Mouse (Mus musculus) kidney, adult 2 months (tissue): ENCODE measurements around the gene Gm42674.

ENCODE experiments used
- CTCF ChIP-seq: fragments of 200-500 bp; conservative IDR thresholded peaks from 2 replicates; pipeline ENCODE4 v1.5.1; 2011; ENCODE audit warnings: low read depth, mild to moderate bottlenecking, control low read depth, low read length, moderate library complexity, mixed read lengths; ENCODE audit not compliant: insufficient read depth, insufficient read length
- POLR2A ChIP-seq: fragments of 200-500 bp; IDR thresholded peaks from one replicate; pipeline ENCODE4 v1.6.1; 2011; ENCODE audit warnings: low read depth, low read length, control low read depth

DNA sequence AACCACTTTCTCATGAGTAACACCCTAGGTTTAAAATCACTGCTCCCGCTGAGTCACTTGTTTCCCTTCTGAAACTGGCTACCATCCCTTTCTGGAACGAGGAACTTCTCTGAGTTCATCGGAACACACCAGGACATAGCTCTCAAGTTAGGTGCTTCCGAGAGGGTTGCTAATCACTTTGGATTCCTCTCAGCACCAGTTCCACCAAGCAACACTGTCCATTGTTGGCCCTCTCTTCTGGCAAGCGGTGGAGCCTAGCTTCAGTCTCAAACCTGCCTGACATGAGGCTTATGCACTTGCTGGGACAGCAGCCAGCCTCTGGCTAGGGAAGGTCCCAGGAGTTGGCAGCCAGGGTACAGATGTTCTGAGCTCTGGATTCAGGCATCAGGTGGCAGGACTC lies 27.0 kb upstream of the Gm42674 start:
- no peak for TF ChIP-seq POLR2A
- no peak for TF ChIP-seq CTCF
